Mouse (Mus musculus) lung, postnatal 0 days (tissue): ENCODE results near the gene Nup50.

Experiments
- CTCF ChIP-seq: IDR thresholded peaks from 2 replicates; pipeline ENCODE4 v1.5.1; 2016; ENCODE audit warnings: antibody characterized with exemption, mild to moderate bottlenecking
- EP300 ChIP-seq: IDR thresholded peaks from 2 replicates; pipeline ENCODE4 v1.6.1; 2016; ENCODE audit warnings: antibody characterized with exemption, mild to moderate bottlenecking, control low read depth

- TF ChIP-seq CTCF (no peak), EP300 (no peak)
These were observed 10.0 kb upstream of the Nup50 start for GRCm38 (mm10) chr15:84913201-84913600.
